Comparison of ENCODE assay signal across 16 mouse cellular contexts in the genomic region with DNA sequence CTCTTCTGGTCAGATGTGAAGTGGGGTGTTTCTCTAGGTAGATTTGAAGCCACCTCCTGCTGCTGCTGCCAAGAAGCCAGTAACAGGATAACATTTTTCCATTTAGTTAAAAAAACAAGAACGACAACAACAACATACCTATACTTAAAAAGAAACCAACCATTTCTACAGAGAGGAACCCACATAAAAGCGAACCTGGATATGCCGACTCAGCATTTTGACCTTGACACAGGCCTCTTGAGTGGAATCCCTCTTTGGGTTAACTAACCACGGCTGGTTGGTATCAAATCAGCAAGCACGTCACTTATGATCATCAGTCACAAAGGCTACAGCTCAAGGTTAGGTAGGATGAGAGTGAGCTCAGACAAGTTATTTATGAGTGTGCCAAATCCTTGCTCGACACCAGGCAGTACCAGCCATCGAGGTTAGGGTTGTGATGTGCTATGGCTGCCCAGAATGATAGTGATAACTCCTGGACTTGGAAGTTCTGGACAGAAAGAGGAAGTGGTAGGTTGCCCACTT.
"Had no signal": no experiment of that assay in that cellular context is flagged by ENCODE, and none has a peak within 500 bp of the region (broad histone marks: within the 10 kb centered on the region; RNA-seq: fewer than 3 reads in every experiment).

No protein-coding gene starts in this region.

- H3K36me3 ChIP-seq: limb, embryonic 12.5 days; limb, embryonic 15.5 days; midbrain, embryonic 10.5 days; midbrain, embryonic 13.5 days had no signal

- H3K27ac ChIP-seq: limb, embryonic 12.5 days; limb, embryonic 15.5 days; liver, embryonic 14.5 days; midbrain, embryonic 10.5 days; midbrain, embryonic 13.5 days had no signal

- H3K4me1 ChIP-seq: megakaryocyte, embryonic 14.5 days had no signal

- H3K4me2 ChIP-seq: limb, embryonic 12.5 days; limb, embryonic 15.5 days; liver, embryonic 11.5 days; lung, embryonic 14.5 days; midbrain, embryonic 13.5 days had no signal

- H3K9me3 ChIP-seq: limb, embryonic 12.5 days; limb, embryonic 15.5 days; megakaryocyte, embryonic 14.5 days; midbrain, embryonic 10.5 days; midbrain, embryonic 13.5 days had no signal

- H3K4me3 ChIP-seq: limb, embryonic 12.5 days; limb, embryonic 15.5 days; megakaryocyte, embryonic 14.5 days; midbrain, embryonic 10.5 days; midbrain, embryonic 13.5 days had no signal

- ATAC-seq: liver, postnatal 0 days; lung, postnatal 0 days; midbrain, embryonic 13.5 days had no signal

- DNase-seq: kidney, postnatal 14 days; kidney, postnatal 4 days; left cerebral cortex, postnatal 4 days; liver, postnatal 0 days; lung, embryonic 14.5 days; lung, postnatal 36 days; thymus, adult 18-20 months; thymus, postnatal 25 days had no signal

- H3K9ac ChIP-seq: limb, embryonic 15.5 days; liver, embryonic 14.5 days; liver, postnatal 0 days; lung, embryonic 14.5 days; midbrain, embryonic 13.5 days had no signal

- H3K27me3 ChIP-seq: limb, embryonic 12.5 days; megakaryocyte, embryonic 14.5 days; midbrain, embryonic 13.5 days had no signal
